Mouse (Mus musculus) neutrophil, adult 5-6 weeks (primary cell): ENCODE results near the gene Gapdh. TPM values are rescaled to one million over a fixed set of nuclear protein-coding genes. Genes with fewer than 3 reads are reported as not detected.
"Not testable (repeated sequence)": the region's sequence is repeated elsewhere in the genome, so short reads cannot be mapped to it uniquely, and the experiment has no call there.

Experiments
- ATAC-seq: fragments of 151-379, 151-347 bp; 2 replicates; pipeline ENCODE4 v1.8.0; 2017; ENCODE audit warnings: mild to moderate bottlenecking, moderate TSS enrichment; ENCODE audit not compliant: insufficient number of reproducible peaks, poor library complexity, low FRiP score, severe bottlenecking; ENCODE audit errors: extremely low read depth
- total RNA-seq: library from RNA; stranded (forward); fragments of 200-1000 nt; gene quantifications from 2 replicates; pipeline ENCODE4 v1.2.3, GENCODE M21; 2017

Gapdh gene
- total RNA-seq, 1 experiment from 2014 or later: 562 TPM

DNA sequence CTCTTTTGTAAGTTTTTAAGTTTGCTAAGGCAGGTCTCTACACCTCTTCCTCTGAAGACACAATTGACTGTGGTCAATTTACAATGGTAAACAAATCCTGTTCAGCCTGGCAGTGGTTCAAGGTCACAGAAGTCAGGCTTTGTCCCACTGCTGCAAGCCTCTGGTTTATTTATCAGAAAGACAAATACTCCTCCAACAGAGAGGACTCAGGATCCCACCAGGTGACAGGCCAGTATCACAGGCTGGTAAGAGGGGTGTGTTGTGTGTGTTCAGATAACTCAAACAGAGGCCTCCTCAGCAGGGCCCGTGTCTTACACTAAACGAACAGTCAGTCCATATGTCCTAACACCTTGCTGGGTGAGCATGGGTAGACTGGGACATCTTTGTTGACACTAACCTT is 6.2 kb upstream of the Gapdh start:
- no peak for ATAC-seq

DNA sequence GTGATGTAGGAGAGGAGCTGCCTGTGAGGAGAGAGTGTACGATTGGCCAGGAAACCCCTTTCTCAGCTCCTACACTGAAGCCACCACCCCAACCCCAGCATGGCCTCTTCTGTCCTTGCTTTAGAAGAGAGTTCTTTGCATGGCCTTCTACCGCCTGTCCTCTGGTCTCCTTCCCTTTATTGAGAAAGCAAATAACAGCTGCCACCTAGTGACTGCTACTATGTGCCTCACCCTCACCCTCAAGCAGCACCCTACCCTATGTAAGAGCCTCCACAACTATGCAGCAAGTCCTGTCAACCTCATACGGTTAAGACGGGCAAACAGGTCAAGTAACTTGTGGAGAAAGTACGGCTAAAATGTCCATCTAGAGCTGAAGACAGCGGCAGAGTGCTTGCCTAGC is 3.9 kb upstream of the Gapdh start:
- no peak for ATAC-seq

DNA sequence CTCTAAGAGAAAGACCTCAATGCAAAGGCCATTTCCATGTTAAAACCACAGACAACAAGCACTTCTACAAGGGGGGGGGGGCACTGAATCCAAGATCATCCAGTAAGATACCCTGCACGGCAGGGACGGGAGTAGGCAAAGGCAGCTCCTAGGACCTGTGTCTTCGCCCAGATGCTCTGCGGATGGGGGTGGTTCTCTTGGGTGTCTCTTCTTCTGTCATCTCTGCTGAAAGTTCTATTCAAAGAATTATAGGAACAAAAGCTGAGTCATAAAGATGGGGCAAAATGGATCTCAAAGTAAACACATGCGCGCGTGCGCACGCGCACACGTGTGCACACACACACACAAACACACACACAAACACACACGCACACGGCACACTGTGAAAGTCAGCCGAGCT is 1.8 kb upstream of the Gapdh start:
- no peak for ATAC-seq

DNA sequence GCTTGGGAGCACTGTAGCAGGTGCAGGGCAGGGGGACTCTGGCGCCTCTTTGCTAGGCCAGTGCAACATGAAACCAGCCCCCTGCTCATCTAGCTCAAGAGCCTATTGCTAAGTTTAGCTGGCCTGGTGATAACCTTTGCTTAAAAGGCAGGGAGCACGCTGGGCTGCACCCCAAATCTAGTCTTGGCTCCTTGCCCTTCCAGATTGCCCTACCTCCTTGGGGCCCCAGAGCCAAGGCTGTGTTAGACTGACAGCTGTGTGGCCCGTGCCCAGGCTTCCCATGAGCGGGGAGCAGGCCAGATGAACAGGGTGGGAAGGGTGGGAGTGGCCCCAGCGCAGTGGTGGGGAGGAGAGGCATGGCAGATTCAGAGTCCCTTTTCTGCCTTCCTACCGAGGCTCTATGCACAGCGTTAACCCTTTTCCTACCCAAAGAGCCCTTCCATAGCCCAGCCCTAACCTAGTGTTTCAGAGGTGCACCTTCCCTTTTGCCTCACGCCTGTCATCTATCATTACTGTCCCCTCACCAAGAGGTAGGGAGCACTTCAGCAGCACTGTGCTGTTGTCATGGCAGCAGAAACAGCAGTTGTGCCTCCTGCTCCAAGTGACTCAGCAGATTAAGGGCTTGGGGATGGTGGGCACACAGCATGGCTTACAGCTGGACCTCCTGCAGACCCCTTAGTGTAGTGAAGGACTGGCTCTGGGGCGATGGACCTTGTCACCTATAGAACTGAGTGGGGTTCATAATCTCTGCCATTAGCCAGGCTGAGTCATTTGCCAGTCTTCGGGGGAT is 789 bp upstream of the Gapdh start:
- ATAC-seq: no peak

DNA sequence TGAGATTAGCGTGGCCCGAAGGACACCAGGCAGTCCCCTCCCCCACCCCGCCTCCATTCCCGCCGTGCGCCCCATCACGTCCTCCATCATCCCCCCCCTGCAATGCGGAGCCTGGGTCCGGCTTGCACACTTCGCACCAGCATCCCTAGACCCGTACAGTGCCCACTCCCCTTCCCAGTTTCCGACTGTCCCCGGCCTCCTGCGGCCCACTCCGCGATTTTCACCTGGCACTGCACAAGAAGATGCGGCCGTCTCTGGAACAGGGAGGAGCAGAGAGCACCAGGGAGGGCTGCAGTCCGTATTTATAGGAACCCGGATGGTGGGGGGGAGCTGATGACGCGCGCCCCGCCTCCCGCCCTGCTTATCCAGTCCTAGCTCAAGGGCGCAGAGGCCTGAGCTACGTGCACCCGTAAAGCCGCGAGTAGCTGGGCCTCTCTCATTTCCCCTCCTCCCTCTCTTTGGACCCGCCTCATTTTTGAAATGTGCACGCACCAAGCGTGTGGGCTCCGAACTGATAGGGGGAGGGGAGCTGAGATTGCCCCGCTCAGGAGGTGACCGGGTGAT is 857 bp downstream of the Gapdh start:
- ATAC-seq: peak; percentile 87

DNA sequence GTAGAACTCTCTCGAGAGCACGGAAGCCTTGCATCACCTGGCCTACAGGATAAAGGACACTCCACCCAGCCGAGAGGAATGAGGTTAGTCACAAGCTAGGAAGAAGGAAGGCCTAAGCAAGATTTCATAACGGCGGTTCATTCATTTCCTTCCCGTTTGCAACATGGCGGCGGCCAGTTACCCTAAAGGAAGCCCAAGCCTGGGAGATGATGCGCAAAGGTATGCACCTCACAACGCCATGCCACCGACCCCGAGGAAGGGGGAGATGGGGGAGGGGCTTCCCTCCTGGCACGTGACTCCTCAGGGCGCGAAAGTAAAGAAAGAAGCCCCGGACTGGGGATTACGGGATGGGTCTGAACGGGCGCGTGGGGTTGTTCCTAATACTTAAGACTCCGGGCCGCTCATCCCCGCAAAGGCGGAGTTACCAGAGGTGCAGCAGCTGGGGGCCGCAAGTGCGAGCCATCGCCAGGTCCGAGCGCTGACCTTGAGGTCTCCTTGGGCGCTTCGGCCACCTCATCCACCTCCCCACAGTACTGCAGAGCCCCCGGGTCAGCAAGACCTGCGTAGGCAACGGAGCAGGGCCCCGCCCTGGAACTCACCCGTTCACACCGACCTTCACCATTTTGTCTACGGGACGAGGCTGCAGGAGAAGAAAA is 1.5 kb downstream of the Gapdh start:
- ATAC-seq: peak; percentile 26

DNA sequence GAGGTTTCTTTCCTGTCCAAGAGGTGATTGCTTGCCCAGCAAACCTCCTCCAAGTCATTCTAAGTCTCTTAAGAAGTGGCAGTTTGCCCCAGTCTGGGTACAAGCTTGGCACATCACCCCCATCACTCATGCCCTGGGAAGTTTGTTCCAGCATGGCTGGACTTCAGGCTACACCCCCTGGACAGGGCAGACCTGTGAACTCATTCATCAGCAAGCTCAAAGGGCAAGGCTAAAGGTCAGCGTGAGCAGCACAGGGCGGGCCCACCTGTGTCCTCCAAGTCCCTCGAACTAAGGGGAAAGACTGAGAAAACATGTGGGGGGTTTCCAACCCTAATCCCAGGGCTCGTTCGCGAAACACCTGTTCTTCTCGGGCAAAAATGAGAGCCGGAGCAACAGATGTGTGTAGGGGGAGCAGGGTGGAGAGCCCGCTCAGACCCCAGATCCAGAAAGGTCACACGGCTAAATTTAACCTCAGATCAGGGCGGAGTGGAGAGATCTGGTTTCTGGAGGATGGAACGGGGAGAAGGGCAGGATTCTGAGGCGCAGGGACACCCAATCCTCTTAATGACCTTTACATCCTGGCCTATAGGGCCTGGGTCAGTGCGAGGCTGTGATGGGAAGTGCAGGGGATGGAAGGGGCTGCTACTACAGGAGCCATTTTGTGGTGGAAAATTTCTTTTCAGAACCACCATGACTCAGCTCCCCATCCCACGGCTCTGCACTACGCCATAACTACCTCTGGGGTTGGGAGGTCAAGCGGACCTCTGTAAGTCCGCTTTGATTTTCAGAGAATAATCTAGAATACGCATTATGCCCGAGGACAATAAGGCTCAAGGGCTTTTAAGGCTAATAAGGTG is 2.2 kb downstream of the Gapdh start:
- ATAC-seq: 0 out of 2 replicates have a peak, but pooled peaks have one; percentile 2

DNA sequence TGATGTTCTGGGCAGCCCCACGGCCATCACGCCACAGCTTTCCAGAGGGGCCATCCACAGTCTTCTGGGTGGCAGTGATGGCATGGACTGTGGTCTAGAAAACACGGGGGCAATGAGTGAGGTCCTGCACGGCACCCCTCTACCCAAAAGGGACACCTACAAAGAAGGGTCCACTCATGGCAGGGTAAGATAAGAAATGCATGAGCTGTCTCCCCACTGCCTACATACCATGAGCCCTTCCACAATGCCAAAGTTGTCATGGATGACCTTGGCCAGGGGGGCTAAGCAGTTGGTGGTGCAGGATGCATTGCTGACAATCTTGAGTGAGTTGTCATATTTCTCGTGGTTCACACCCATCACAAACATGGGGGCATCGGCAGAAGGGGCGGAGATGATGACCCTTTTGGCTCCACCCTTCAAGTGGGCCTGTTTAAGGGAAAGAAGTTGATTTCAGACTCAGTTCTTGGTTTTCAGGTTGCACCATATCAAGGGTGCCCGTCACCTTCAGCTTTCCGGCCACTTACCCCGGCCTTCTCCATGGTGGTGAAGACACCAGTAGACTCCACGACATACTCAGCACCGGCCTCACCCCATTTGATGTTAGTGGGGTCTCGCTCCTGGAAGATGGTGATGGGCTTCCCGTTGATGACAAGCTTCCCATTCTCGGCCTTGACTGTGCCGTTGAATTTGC is 3.5 kb downstream of the Gapdh start:
- not testable (repeated sequence) for ATAC-seq

DNA sequence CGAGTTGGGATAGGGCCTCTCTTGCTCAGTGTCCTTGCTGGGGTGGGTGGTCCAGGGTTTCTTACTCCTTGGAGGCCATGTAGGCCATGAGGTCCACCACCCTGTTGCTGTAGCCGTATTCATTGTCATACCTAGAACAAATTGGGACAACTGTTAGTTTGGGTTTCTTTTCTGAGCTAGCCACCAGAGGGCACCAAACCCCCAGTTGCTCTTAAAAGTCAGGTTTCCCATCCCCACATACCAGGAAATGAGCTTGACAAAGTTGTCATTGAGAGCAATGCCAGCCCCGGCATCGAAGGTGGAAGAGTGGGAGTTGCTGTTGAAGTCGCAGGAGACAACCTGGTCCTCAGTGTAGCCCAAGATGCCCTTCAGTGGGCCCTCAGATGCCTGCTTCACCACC is 4.3 kb downstream of the Gapdh start:
- not testable (repeated sequence) for ATAC-seq

DNA sequence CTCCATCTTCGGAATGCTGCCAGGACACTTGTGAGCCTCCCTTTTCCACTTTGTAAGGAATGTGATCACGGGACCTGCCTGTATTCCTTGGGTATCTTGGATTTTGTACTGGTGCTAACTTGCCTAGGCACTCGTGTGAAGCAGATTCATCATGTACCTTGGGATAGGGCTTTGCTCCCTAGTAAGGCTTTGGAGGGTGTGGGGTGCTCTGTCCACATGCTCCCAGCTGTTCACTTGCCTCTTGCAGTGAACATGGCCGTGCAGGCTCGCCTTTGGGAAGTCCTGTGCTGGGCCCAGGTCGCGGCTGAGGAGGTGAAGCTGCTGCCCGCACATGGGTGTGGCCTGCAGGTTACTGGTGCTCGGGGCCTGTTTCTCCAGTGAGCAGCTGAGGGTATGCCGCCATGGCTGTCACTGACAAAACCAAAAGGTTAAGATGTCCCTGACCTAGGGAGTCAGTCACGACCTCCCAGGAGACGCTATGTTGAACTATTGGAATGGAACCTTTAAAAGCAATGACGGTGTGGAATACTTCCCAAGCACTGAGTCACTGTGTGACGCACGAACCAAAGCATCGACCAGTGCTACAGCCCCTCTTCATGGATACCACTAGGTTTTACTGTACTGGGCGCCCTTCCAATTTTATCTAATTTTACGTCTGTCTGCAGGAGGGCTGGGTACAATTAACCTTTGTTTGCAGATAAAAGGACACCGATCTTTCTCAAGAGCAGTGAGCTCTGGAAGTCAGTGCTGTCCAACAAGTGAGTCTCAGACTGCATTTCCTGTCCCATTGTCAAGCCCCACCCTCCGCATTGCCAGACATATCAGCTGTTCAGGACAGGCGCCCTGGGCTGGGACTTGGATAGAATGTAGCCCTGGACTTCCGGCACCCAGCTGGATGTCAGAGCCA is 5.2 kb downstream of the Gapdh start:
- no peak for ATAC-seq

DNA sequence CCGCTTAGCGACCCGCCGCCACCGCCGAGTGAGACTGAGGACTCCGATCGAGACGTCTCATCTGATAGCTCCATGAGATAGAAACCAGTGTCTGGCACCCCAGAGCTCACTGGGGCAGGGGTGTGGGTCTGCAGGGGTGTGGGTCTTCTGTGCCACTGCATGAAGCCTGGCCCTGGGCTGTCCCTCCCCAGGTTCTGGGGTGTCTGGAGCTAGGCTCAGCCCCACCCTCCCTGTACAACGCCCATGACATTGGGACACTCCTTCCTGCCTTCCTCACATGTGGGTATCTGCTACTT is 5.8 kb downstream of the Gapdh start:
- no peak for ATAC-seq

DNA sequence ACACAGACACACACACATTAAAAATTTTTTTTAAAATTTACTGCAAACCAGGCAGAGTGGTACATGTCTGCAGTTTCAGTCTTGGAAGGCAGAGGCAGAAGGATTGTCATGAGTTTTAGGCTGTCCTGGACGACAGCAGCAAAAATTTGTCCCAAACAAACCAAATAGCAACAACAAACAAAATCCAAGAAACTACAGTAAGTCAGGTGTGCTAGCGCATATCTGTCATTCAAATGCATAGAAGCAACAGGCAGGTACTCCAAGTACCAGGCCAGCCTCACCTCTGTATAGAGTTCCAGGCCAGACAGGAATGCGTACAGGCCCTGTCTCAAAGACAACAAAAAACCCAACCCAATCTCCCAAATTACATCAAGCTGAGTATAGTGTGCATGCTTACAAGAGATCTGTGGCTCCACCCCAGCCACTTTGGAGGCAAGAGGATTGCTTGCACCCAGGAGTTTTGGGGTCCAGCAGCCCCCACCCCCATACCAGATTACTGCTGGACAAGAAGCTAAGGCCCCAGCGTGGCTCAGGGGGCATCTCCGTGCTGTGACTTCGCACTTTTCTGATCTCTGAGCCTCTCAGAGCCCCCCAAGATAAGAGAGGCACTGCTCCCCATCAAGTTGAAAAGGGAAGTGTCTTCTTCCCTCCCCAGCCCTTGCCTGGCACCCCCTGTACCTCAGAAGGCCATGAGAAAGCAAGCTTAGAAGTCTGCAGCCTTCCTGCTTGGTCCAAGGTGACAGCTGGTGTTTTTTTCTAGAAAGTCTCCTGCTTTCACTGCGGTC is 6.3 kb downstream of the Gapdh start:
- no peak for ATAC-seq

DNA sequence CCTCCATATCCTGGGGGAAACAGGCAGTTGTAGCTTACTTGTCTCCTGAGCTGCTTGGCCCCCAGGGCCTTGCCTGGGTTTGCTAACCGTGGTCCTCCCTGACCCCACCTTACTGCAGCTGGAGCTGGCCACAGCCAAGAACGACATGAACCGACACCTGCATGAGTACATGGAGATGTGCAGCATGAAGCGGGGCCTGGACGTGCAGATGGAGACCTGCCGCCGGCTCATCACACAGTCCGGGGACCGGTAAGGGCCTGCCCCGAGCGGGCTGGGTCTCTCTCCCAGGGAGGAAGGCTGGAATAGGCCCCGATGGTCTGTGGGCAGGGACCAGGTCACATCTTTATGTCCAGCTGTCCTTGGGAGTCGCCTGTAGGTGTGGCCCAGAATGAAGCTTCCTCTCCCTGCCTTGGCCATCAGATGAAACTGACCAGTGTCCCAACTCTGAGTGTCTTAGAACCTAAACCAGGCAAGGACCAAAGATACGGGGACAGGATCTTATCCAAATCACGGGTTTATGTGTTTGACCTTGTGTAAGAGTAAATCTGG is 7.2 kb downstream of the Gapdh start:
- ATAC-seq: no peak

DNA sequence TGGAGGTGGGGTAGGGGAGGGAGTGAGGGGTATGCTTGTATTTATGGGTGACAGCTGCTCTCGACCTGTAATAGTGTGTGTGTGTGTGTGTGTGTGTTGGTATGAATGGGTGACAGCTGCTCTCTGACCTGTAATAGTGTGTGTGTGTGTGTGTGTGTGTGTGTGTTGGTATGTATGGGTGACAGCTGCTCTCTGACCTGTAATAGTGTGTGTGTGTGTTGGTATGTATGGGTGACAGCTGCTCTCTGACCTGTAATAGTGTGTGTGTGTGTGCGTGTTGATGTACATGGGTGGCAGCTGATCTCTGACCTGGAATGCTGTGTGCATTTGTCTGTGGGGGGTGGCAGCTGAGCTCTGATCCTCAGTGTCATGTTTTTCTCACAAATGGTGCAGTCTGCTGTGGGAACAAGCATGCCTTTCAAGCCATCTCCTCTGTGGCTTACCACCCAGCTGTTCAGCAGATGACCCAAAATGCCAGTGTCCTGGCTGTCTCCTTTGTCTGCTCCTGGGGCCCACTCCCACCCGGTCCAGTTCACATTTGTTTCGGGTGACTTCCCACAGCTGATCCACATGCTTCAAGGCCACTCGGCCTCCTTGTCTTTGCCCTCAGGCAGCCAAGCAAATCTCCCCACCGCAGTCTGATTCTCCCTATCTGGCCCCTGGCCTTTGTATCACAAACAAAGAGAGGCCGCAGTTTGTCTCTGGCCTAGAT is 9.2 kb downstream of the Gapdh start:
- no peak for ATAC-seq

DNA sequence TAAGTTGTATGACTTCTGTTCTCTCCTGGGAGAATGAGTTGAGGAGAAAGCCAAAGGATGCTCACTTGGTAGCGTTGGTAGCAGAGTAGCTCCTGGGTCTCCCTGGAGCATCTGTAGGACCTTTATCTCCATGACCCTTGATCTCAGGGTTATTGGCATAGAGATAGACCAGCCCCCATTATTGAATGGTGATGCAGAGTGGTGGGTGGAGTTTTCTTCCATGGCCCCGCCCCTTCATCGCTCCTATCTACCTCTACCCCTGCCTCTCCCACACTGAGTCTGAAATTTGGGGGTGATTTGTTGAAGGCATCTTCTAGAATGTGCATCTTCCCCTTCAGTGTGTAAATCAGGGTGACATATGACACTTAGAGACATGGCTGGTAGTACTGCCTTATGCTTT is 9.8 kb downstream of the Gapdh start:
- no peak for ATAC-seq

DNA sequence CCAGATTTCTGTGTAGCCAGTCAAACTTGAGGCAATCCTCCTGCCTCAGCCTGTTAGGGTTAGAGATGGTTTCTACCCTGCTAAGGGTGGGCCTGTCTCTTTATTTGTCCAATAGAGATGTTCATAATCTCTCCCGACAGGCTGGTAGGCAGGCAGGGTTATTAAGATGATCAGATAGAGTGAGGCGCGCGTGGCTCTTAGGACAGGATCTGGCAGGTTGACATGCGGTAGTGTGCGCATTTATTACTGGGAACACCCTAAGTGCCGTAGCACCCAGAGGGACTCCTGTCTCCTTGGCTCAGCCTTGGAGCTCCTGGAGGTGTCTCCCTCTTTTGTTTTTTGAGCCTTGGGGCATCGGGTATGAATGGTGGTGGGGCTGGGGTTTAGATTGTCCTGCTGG is 11.0 kb downstream of the Gapdh start:
- ATAC-seq: no peak

DNA sequence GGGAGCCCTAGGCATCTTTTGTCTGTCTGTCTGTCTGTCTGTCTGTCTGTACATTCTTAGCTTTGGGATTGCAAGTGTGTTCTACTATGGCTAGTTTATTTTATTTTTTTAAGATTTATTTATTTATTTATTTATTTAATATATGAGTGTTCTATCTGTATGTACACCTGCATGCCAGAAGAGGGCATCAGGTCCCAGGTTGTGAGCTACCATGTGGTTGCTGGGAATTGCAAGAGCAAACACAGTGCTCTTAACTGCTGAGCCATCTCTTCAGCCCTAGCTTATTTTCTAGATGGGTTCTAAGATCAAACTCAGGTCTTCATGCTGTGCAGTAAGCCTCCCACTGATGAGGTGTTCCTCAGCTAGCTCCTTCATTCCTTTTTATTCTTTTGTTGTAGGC is 11.7 kb downstream of the Gapdh start:
- no peak for ATAC-seq
